Mouse (Mus musculus): Measurements from ENCODE around the gene Epb41l2. TPM values are rescaled to one million over a fixed set of nuclear protein-coding genes. Genes with fewer than 3 reads are reported as not detected.

Gene Epb41l2
- polyA plus RNA-seq, 1 experiment from 2014 or later: 20.8 TPM

DNA sequence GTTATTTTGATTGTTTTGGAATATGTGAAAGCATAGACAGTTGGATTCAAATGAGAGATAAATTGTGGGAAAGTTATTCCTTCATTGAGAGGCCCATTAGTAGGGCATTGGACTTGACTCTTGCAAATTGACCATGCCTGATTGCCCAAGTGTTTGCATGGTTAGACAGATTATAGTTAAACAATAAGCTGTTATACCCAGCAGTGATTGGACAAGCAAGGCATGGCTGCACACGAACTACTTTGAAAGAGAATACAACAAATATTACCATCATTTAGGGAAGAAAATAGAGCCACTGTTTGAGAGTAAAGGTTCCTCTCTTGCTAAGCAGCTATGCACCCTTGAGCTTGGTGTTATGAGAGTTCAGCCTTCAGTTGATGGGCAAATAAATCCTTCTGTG lies 43.3 kb downstream of the Epb41l2 start:
- ATAC-seq: no peak
- WGBS: 4% methylated on average over 1 of the region's 1 CpGs

DNA sequence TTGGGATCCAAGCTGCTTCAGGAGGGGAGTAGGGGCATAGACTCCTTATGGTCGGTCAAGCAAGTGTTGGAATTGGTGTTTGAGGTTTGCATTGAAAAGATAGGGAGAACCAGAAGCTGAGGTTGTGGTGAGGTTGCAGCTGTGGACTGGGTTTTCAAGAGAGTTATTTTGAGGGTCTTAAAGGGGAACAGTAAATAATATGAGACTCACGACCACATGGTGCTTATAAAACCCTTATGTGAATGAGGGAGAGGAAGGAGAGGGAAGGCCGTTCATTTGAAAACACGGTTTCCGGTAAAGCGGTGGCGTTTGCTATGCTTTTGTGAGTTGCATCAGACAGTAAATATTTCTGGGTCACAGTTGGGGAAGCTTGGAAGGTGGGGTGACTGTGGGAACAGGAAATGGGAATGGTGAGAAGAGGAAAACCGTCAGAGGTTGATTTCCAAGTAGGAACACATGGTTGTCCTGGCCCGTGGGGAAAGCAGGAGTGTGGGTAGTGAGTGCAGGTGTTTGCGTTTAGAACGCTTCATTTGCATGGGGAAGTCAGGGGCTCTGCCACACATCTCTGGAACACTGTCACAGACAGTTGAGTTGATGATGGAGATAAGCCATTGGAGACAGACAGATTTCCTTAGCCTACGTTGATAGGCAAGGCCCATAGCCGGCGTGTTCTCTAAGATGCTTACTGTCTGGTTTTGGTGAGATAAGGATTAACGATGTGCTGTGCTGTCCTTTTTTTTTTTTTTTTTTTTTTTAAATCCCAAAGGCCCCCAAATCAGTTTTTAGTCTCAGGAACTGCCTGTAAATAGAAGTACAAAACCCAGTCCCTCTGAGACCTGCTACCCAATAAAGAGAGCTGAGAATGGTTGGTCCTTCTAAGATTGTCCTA lies 44.5 kb downstream of the Epb41l2 start:
- 86% methylated on average over 15 of the region's 15 CpGs for WGBS
- no peak overlapping the region for H3K4me2 ChIP-seq (ENCODE audit: low read length)
- no peaks in the 10 kb centered on the region for H3K27me3 ChIP-seq (replicated peaks; ENCODE audit: control insufficient read depth, insufficient read depth, low read length)
- H3K36me3 ChIP-seq (ENCODE audit: control insufficient read depth, insufficient read depth): no peaks in the 10 kb centered on the region
- H3K9ac ChIP-seq (replicated peaks; ENCODE audit: low read depth, low read length): no peak overlapping the region
- peaks cover 3% of the 10 kb centered on the region; the same call in 1 of the 2 replicates for H3K4me1 ChIP-seq (replicated peaks; ENCODE audit: control insufficient read depth, insufficient read depth, low read length)
- no peak overlapping the region for H3K27ac ChIP-seq (ENCODE audit: low read length)
- no peak overlapping the region for H3K4me3 ChIP-seq (replicated peaks; ENCODE audit: low read length)
- ATAC-seq: no peak
- no peaks in the 10 kb centered on the region for H3K9me3 ChIP-seq (ENCODE audit: control insufficient read depth, low read length)

More for the DNA sequence above, 43.3 kb downstream of the Epb41l2 start:
- H3K9ac ChIP-seq (replicated peaks; ENCODE audit: low read depth, low read length): no peak overlapping the region
- no peak overlapping the region for H3K4me3 ChIP-seq (replicated peaks; ENCODE audit: low read length)
- peaks cover 6% of the 10 kb centered on the region; the same call in 1 of the 2 replicates for H3K4me1 ChIP-seq (replicated peaks; ENCODE audit: control insufficient read depth, insufficient read depth, low read length)
- H3K27ac ChIP-seq (ENCODE audit: low read length): no peak overlapping the region
- no peak overlapping the region for H3K4me2 ChIP-seq (ENCODE audit: low read length)
- H3K36me3 ChIP-seq (ENCODE audit: control insufficient read depth, insufficient read depth): no peaks in the 10 kb centered on the region
- H3K9me3 ChIP-seq (ENCODE audit: control insufficient read depth, low read length): no peaks in the 10 kb centered on the region
- H3K27me3 ChIP-seq (replicated peaks; ENCODE audit: control insufficient read depth, insufficient read depth, low read length): no peaks in the 10 kb centered on the region

GRCm38 (mm10) chr10:25404702-25405098 lies 45.1 kb downstream of the Epb41l2 start:
- no peaks in the 10 kb centered on the region for H3K27me3 ChIP-seq (replicated peaks; ENCODE audit: control insufficient read depth, insufficient read depth, low read length)
- H3K9me3 ChIP-seq (ENCODE audit: control insufficient read depth, low read length): no peaks in the 10 kb centered on the region
- no peak overlapping the region for H3K9ac ChIP-seq (replicated peaks; ENCODE audit: low read depth, low read length)
- peaks cover 3% of the 10 kb centered on the region; the same call in 1 of the 2 replicates for H3K4me1 ChIP-seq (replicated peaks; ENCODE audit: control insufficient read depth, insufficient read depth, low read length)
- H3K4me2 ChIP-seq (ENCODE audit: low read length): no peak overlapping the region
- 79% methylated on average over 6 of the region's 6 CpGs for WGBS
- no peaks in the 10 kb centered on the region for H3K36me3 ChIP-seq (ENCODE audit: control insufficient read depth, insufficient read depth)
- no peak overlapping the region for H3K27ac ChIP-seq (ENCODE audit: low read length)
- ATAC-seq: no peak
- no peak overlapping the region for H3K4me3 ChIP-seq (replicated peaks; ENCODE audit: low read length)

DNA sequence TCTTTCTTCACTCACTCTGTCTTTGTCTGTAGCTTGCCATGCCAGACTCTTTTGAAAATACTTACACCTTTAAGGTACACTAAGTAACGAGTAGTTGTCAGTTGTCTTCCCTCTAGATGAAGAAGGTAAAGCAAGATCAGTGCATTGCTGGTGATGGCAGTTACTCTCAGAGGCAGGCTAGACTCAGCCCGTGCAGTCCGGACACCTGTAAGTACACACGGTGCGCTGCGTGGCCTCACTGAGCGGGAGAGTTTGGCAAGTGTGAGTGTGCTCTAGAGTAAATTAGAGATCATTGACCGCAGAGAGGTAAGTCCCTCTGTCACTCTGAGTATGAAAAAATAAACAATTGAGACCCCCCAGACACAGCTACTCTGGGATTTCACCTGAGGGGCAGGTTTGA lies 46.0 kb downstream of the Epb41l2 start:
- Histone ChIP-seq H3K4me3 (replicated peaks; ENCODE audit: low read length) (no peak overlapping the region), H3K36me3 (ENCODE audit: control insufficient read depth, insufficient read depth) (no peaks in the 10 kb centered on the region), H3K4me2 (ENCODE audit: low read length) (no peak overlapping the region), H3K9me3 (ENCODE audit: control insufficient read depth, low read length) (no peaks in the 10 kb centered on the region), H3K27ac (ENCODE audit: low read length) (no peak overlapping the region), H3K9ac (replicated peaks; ENCODE audit: low read depth, low read length) (no peak overlapping the region), H3K27me3 (replicated peaks; ENCODE audit: control insufficient read depth, insufficient read depth, low read length) (no peaks in the 10 kb centered on the region), H3K4me1 (replicated peaks; ENCODE audit: control insufficient read depth, insufficient read depth, low read length) (no peaks in the 10 kb centered on the region)
- WGBS: 91% methylated on average over 8 of the region's 8 CpGs
- ATAC-seq: no peak

GRCm38 (mm10) chr10:25406695-25407094 lies 47.1 kb downstream of the Epb41l2 start:
- Histone ChIP-seq H3K4me2 (ENCODE audit: low read length) (no peak overlapping the region), H3K9ac (replicated peaks; ENCODE audit: low read depth, low read length) (no peak overlapping the region), H3K4me1 (replicated peaks; ENCODE audit: control insufficient read depth, insufficient read depth, low read length) (no peaks in the 10 kb centered on the region), H3K4me3 (replicated peaks; ENCODE audit: low read length) (no peak overlapping the region), H3K36me3 (ENCODE audit: control insufficient read depth, insufficient read depth) (no peaks in the 10 kb centered on the region), H3K27ac (ENCODE audit: low read length) (no peak overlapping the region), H3K27me3 (replicated peaks; ENCODE audit: control insufficient read depth, insufficient read depth, low read length) (no peaks in the 10 kb centered on the region), H3K9me3 (ENCODE audit: control insufficient read depth, low read length) (no peaks in the 10 kb centered on the region)
- ATAC-seq: no peak
- WGBS: 87% methylated on average over 5 of the region's 5 CpGs

DNA sequence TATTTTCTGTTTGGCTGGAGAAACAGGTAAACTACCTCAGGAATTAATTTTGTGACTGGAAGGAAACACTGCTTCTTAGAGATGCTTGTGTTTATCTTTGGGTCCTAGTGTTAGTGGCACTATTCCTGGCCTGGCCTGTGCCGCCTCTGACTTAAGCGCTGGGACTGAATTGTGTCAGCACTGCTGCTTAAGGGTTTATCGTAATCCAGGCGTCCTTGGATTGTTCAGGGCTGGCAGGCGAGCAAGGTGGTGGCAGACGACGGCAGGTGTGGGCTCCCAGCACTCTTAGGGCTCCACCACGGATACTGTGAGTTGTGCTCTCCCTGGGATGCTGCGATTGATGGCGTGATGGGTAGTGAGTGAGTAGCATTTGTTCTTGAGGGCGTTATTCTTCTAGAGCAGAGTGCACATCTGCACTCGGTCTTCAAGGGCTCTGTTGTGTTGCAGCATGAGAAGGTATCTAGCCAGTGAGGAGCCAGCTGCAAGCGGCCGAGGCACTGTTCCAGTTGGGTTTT lies 48.6 kb downstream of the Epb41l2 start:
- Histone ChIP-seq H3K27me3 (replicated peaks; ENCODE audit: control insufficient read depth, insufficient read depth, low read length) (no peaks in the 10 kb centered on the region), H3K4me2 (ENCODE audit: low read length) (no peak overlapping the region), H3K4me3 (replicated peaks; ENCODE audit: low read length) (no peak overlapping the region), H3K9ac (replicated peaks; ENCODE audit: low read depth, low read length) (no peak overlapping the region), H3K36me3 (ENCODE audit: control insufficient read depth, insufficient read depth) (no peaks in the 10 kb centered on the region), H3K4me1 (replicated peaks; ENCODE audit: control insufficient read depth, insufficient read depth, low read length) (no peaks in the 10 kb centered on the region), H3K9me3 (ENCODE audit: control insufficient read depth, low read length) (no peaks in the 10 kb centered on the region), H3K27ac (ENCODE audit: low read length) (no peak overlapping the region)
- WGBS: 86% methylated on average over 14 of the region's 14 CpGs
- ATAC-seq: no peak

DNA sequence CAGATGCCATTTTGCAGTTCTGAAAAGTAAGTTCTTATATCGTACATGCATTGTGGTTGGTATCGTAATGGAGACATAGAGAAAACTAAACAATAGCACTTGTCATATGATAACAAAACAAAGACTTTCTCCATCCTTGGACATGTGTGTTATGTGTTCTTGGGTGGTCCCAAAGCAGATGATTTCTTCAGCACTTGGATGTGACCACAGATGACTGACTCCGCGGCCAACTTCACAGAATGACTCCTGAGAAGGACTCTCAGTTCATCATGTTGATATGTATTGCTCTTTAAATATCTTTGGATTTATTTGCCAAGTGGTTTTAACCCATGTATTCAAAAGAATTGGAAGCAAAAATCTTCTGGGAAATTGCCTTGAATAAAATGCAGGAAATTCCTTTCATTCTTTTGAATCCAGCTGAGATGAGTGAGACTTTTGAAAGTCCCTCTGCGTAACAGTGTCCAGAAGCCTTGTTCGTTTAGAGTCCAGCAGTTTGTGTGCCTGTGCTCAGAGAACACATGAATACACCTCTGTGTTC lies 52.3 kb downstream of the Epb41l2 start:
- ATAC-seq: no peak
- Histone ChIP-seq H3K27ac (ENCODE audit: low read length) (no peak overlapping the region), H3K4me3 (replicated peaks; ENCODE audit: low read length) (no peak overlapping the region), H3K4me2 (ENCODE audit: low read length) (no peak overlapping the region), H3K4me1 (replicated peaks; ENCODE audit: control insufficient read depth, insufficient read depth, low read length) (no peaks in the 10 kb centered on the region), H3K9ac (replicated peaks; ENCODE audit: low read depth, low read length) (no peak overlapping the region), H3K9me3 (ENCODE audit: control insufficient read depth, low read length) (no peaks in the 10 kb centered on the region), H3K36me3 (ENCODE audit: control insufficient read depth, insufficient read depth) (no peaks in the 10 kb centered on the region), H3K27me3 (replicated peaks; ENCODE audit: control insufficient read depth, insufficient read depth, low read length) (no peaks in the 10 kb centered on the region)
- WGBS: 82% methylated on average over 6 of the region's 6 CpGs

GRCm38 (mm10) chr10:25415188-25415717 lies 55.7 kb downstream of the Epb41l2 start:
- H3K4me2 ChIP-seq (ENCODE audit: low read length): no peak overlapping the region
- no peaks in the 10 kb centered on the region for H3K4me1 ChIP-seq (replicated peaks; ENCODE audit: control insufficient read depth, insufficient read depth, low read length)
- H3K27ac ChIP-seq (ENCODE audit: low read length): no peak overlapping the region
- no peak overlapping the region for H3K9ac ChIP-seq (replicated peaks; ENCODE audit: low read depth, low read length)
- no peaks in the 10 kb centered on the region for H3K9me3 ChIP-seq (ENCODE audit: control insufficient read depth, low read length)
- WGBS: 84% methylated on average over 7 of the region's 7 CpGs
- no peak for ATAC-seq
- H3K36me3 ChIP-seq (ENCODE audit: control insufficient read depth, insufficient read depth): no peaks in the 10 kb centered on the region
- no peak overlapping the region for H3K4me3 ChIP-seq (replicated peaks; ENCODE audit: low read length)
- H3K27me3 ChIP-seq (replicated peaks; ENCODE audit: control insufficient read depth, insufficient read depth, low read length): no peaks in the 10 kb centered on the region

DNA sequence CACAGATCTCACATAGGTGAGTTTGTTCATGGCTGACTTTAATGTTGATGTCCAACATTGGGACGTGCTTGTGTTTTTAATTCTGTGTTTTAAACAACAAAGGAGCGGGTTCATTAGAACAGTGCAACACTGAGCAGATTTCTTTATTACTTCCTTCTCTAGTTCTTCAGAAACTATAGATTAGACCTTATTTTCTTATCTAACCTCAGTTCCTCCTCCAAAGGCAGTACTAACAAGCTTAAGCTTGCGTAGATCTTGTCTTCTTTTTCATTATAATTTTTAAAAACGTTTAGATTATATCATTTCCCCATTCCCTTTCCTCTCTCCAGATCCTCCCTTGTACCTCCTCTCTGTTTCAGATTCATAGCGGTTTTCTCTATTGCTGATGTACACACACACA lies 57.1 kb downstream of the Epb41l2 start:
- no peaks in the 10 kb centered on the region for H3K36me3 ChIP-seq (ENCODE audit: control insufficient read depth, insufficient read depth)
- no peak for ATAC-seq
- H3K4me2 ChIP-seq (ENCODE audit: low read length): no peak overlapping the region
- 89% methylated on average over 5 of the region's 5 CpGs for WGBS
- no peaks in the 10 kb centered on the region for H3K27me3 ChIP-seq (replicated peaks; ENCODE audit: control insufficient read depth, insufficient read depth, low read length)
- no peaks in the 10 kb centered on the region for H3K9me3 ChIP-seq (ENCODE audit: control insufficient read depth, low read length)
- H3K9ac ChIP-seq (replicated peaks; ENCODE audit: low read depth, low read length): no peak overlapping the region
- H3K4me3 ChIP-seq (replicated peaks; ENCODE audit: low read length): no peak overlapping the region
- H3K27ac ChIP-seq (ENCODE audit: low read length): no peak overlapping the region
- no peaks in the 10 kb centered on the region for H3K4me1 ChIP-seq (replicated peaks; ENCODE audit: control insufficient read depth, insufficient read depth, low read length)

Measured in forebrain, embryonic 16.5 days (tissue).